Mouse (Mus musculus) heart, adult 2 months (tissue): ENCODE data around the gene Socs7. TPM values are rescaled to one million over a fixed set of nuclear protein-coding genes. Genes with fewer than 3 reads are reported as not detected.

Experiments used
- DNase-seq, 2 experiments: peaks; one replicate each; pipeline ENCODE4 v3.0.0; 2021
- H3K27ac ChIP-seq: fragments of 200-600 bp; 2 replicates; pipeline ENCODE4 v1.8.1; 2022
- H3K27me3 ChIP-seq: fragments of 200-500 bp; 2 replicates; pipeline ENCODE4 v1.6.1; 2012; ENCODE audit warnings: mild to moderate bottlenecking, low read length, inconsistent platforms, mixed read lengths; ENCODE audit not compliant: control insufficient read depth, insufficient read depth
- H3K36me3 ChIP-seq: fragments of 200-500 bp; 2 replicates; pipeline ENCODE4 v1.6.1; 2012; ENCODE audit warnings: low read length, inconsistent platforms; ENCODE audit not compliant: control insufficient read depth, insufficient read depth
- H3K4me1 ChIP-seq: fragments of 200-500 bp; 2 replicates; pipeline ENCODE4 v1.6.1; 2011; ENCODE audit warnings: low read length; ENCODE audit not compliant: control insufficient read depth, insufficient read depth
- H3K4me3 ChIP-seq: fragments of 200-600 bp; 2 replicates; pipeline ENCODE4 v1.8.1; 2022
- H3K79me2 ChIP-seq: fragments of 200-500 bp; replicated peaks from 2 replicates; pipeline ENCODE4 v1.6.1; 2012; ENCODE audit warnings: mild to moderate bottlenecking, inconsistent platforms, low read length, moderate library complexity, mixed read lengths; ENCODE audit not compliant: control insufficient read depth, insufficient read depth
- H3K9ac ChIP-seq: fragments of 200-500 bp; 2 replicates; pipeline ENCODE4 v1.6.1; 2012; ENCODE audit warnings: low read depth, mild to moderate bottlenecking, control low read depth, inconsistent platforms, low read length, mixed read lengths
- CTCF ChIP-seq: fragments of 200-600 bp; IDR thresholded peaks from 2 replicates; pipeline ENCODE4 v1.8.1; 2022; ENCODE audit warnings: antibody characterized with exemption, mild to moderate bottlenecking, moderate library complexity
- EP300 ChIP-seq: fragments of 200-500 bp; IDR thresholded peaks from 2 replicates; pipeline ENCODE4 v1.6.1; 2011; ENCODE audit warnings: low read depth, low read length, control low read depth; ENCODE audit not compliant: insufficient read depth
- POLR2A ChIP-seq: fragments of 200-500 bp; IDR thresholded peaks from 2 replicates; pipeline ENCODE4 v1.6.1; 2011; ENCODE audit warnings: mild to moderate bottlenecking, low read depth, low read length, control low read depth; ENCODE audit not compliant: insufficient read depth
- WGBS: fragments of 180-500 bp; shearing (Covaris S2); methylation state at CpG from one replicate; pipeline ENCODE4 v1.1.7; 2018; 5-methylcytosine and 5-hydroxymethylcytosine counted together
- intact Hi-C: fragments of 180-260 bp; cut with DNase I; formaldehyde crosslinking; loops from one replicate; pipeline ENCODE4 v1.15.1; 2025
- polyA plus RNA-seq: library from polyadenylated mRNA; depleted of rRNA; stranded (reverse); fragments of >200 nt; gene quantifications from 2 replicates; pipeline ENCODE4 v1.2.3, GENCODE M21; 2012
- total RNA-seq, 2 experiments: library from RNA; stranded (reverse); gene quantifications; 2 replicates each; pipeline ENCODE4 v1.2.3; 2021

Socs7 gene
- total and polyA plus RNA-seq, 3 experiments, result 8.9 to 22.8 (median 21.4) TPM

- 83% methylated on average over 12 of the region's 12 CpGs for WGBS
- Histone ChIP-seq H3K4me3 (no peak overlapping the region), H3K27ac (no peak overlapping the region), H3K4me1 (no peaks in the 10 kb centered on the region), H3K79me2 (no peaks in the 10 kb centered on the region), H3K9ac (no peak overlapping the region), H3K36me3 (no peaks in the 10 kb centered on the region), H3K27me3 (no peaks in the 10 kb centered on the region)
- TF ChIP-seq CTCF (no peak), POLR2A (no peak), EP300 (no peak)
- intact Hi-C loops, result loop anchor here (10.0 kb wide), 1 partner anchor 257 kb away; no protein-coding TSS in a partner anchor
- DNase-seq, result no peak
Observed at GRCm38 (mm10) chr11:97331231-97332190, 30.8 kb upstream of the Socs7 start.

- H3K79me2 ChIP-seq, result no peaks in the 10 kb centered on the region
- H3K9ac ChIP-seq, result no peak overlapping the region
- H3K27ac ChIP-seq, result no peak overlapping the region
- no peak for DNase-seq
- no peaks in the 10 kb centered on the region for H3K36me3 ChIP-seq
- H3K27me3 ChIP-seq, result 0 out of 2 replicates have a peak, but pooled peaks cover 1% of the 10 kb centered on the region
- 66% methylated on average over 9 of the region's 9 CpGs for WGBS
- TF ChIP-seq CTCF (no peak), POLR2A (no peak), EP300 (no peak)
- H3K4me3 ChIP-seq, result no peak overlapping the region
- H3K4me1 ChIP-seq, result no peaks in the 10 kb centered on the region
- intact Hi-C loops, result loop anchor here (10.0 kb wide), 1 partner anchor 258 kb away; no protein-coding TSS in a partner anchor
Observed at GRCm38 (mm10) chr11:97333044-97333443, 29.3 kb upstream of the Socs7 start.

DNA sequence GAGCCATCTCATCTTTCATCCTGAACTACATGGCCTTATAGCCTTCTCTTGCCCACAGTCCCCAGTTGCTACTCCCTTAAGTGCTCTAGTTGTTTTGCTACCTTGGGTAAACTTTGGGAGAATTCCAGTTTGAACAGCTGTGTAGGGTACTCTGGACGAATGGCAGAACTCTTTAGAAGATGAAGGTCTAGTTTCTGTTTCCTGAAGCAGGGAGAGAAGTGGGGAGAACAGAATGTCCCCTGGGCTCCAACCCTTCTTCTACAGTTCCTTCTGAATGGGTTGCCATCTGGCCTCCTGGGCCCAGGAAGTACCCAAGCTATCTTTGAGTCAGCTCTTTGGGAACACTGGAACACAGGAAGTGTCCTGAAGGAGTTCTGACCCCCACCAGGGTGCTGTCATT, 28.5 kb upstream of the Socs7 start:
- H3K79me2 ChIP-seq, result no peaks in the 10 kb centered on the region
- no peak overlapping the region for H3K9ac ChIP-seq
- no peaks in the 10 kb centered on the region for H3K4me1 ChIP-seq
- WGBS, result 57% methylated on average over 1 of the region's 1 CpGs
- no peak for TF ChIP-seq POLR2A
- no peak for TF ChIP-seq EP300
- TF ChIP-seq CTCF, result no peak
- H3K27me3 ChIP-seq, result peaks cover 3% of the 10 kb centered on the region; the same call in 1 of the 2 replicates
- H3K36me3 ChIP-seq, result no peaks in the 10 kb centered on the region
- DNase-seq, result no peak
- H3K4me3 ChIP-seq, result no peak overlapping the region
- no peak overlapping the region for H3K27ac ChIP-seq
- intact Hi-C loops, result loop anchor here (10.0 kb wide), 1 partner anchor 259 kb away; no protein-coding TSS in a partner anchor

- 81% methylated on average over 9 of the region's 9 CpGs for WGBS
- Histone ChIP-seq H3K4me1 (no peaks in the 10 kb centered on the region), H3K4me3 (no peak overlapping the region), H3K79me2 (no peaks in the 10 kb centered on the region), H3K27ac (no peak overlapping the region), H3K27me3 (peaks cover 3% of the 10 kb centered on the region; the same call in 1 of the 2 replicates), H3K9ac (no peak overlapping the region), H3K36me3 (no peaks in the 10 kb centered on the region)
- DNase-seq, result no peak
- intact Hi-C loops, result loop anchor here (10.0 kb wide), 1 partner anchor 260 kb away; no protein-coding TSS in a partner anchor
- TF ChIP-seq POLR2A (no peak), EP300 (no peak), CTCF (no peak)
Observed at GRCm38 (mm10) chr11:97334400-97334799, 28.0 kb upstream of the Socs7 start.

DNA sequence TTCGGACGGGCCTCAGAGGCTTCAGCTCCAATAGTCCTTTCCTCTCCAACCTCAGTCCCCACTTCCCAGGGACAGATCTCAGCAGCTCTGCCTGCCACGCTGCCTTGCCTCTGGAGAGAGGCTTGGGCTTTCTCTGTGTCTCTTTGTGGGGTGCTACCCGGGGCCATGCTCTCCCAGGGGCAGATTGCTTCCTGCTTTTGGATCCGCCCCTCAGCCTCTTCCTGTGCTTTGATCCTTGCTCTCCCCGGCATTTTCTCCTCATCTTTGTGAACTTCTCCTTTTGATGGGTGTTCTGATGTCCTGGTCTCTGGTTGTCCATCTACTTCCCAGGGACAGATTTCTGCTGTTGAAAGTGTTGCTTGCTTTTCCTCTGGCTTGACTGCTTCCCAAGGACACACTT, 26.1 kb upstream of the Socs7 start:
- 47% methylated on average over 6 of the region's 6 CpGs for WGBS
- no peak for DNase-seq
- Histone ChIP-seq H3K4me3 (no peak overlapping the region), H3K9ac (no peak overlapping the region), H3K27ac (no peak overlapping the region), H3K4me1 (no peaks in the 10 kb centered on the region), H3K27me3 (peaks cover 3% of the 10 kb centered on the region; the same call in 1 of the 2 replicates), H3K36me3 (no peaks in the 10 kb centered on the region), H3K79me2 (no peaks in the 10 kb centered on the region)
- intact Hi-C loops, result loop anchor here (10.0 kb wide), 1 partner anchor 261 kb away; no protein-coding TSS in a partner anchor
- TF ChIP-seq POLR2A, result no peak
- no peak for TF ChIP-seq CTCF
- no peak for TF ChIP-seq EP300

GRCm38 (mm10) chr11:97336751-97337345, 25.5 kb upstream of the Socs7 start:
- 65% methylated on average over 14 of the region's 14 CpGs for WGBS
- Histone ChIP-seq H3K9ac (no peak overlapping the region), H3K36me3 (no peaks in the 10 kb centered on the region), H3K27ac (no peak overlapping the region), H3K79me2 (no peaks in the 10 kb centered on the region), H3K4me1 (no peaks in the 10 kb centered on the region), H3K4me3 (no peak overlapping the region), H3K27me3 (peaks cover 3% of the 10 kb centered on the region; the same call in 1 of the 2 replicates)
- intact Hi-C loops, result loop anchor here (10.0 kb wide), 1 partner anchor 262 kb away; no protein-coding TSS in a partner anchor
- TF ChIP-seq POLR2A (no peak), CTCF (no peak), EP300 (no peak)
- DNase-seq, result no peak
